Mouse (Mus musculus): ENCODE measurements around the gene Cacng2. TPM values are rescaled to one million over a fixed set of nuclear protein-coding genes. Genes with fewer than 3 reads are reported as not detected.

Gene Cacng2
- polyA plus RNA-seq, 1 experiment from 2014 or later: not detected

- H3K9ac ChIP-seq: no peak overlapping the region
- 0 out of 2 replicates have a peak, but pooled peaks cover 4% of the 10 kb centered on the region for H3K27me3 ChIP-seq
- H3K9me3 ChIP-seq (replicated peaks): no peaks in the 10 kb centered on the region
- no peak overlapping the region for H3K27ac ChIP-seq
- WGBS: 84% methylated on average over 7 of the region's 7 CpGs
- H3K36me3 ChIP-seq: no peaks in the 10 kb centered on the region
- H3K4me3 ChIP-seq: no peak overlapping the region
- no peak for ATAC-seq (replicated peaks; ENCODE audit: insufficient number of reproducible peaks, insufficient read depth, low FRiP score, low read depth)
- no peak overlapping the region for H3K4me2 ChIP-seq
- no peaks in the 10 kb centered on the region for H3K4me1 ChIP-seq (replicated peaks)
These were observed 38.4 kb downstream of the Cacng2 start for GRCm38 (mm10) chr15:78081384-78081783.

- no peaks in the 10 kb centered on the region for H3K36me3 ChIP-seq
- 70% methylated on average over 4 of the region's 4 CpGs for WGBS
- no peak for ATAC-seq (replicated peaks; ENCODE audit: insufficient number of reproducible peaks, insufficient read depth, low FRiP score, low read depth)
- H3K9ac ChIP-seq: no peak overlapping the region
- H3K4me1 ChIP-seq (replicated peaks): no peaks in the 10 kb centered on the region
- H3K27ac ChIP-seq: no peak overlapping the region
- no peak overlapping the region for H3K4me3 ChIP-seq
- H3K27me3 ChIP-seq: 0 out of 2 replicates have a peak, but pooled peaks cover 4% of the 10 kb centered on the region
- no peak overlapping the region for H3K4me2 ChIP-seq
- H3K9me3 ChIP-seq (replicated peaks): no peaks in the 10 kb centered on the region
These were observed 39.5 kb downstream of the Cacng2 start for GRCm38 (mm10) chr15:78080326-78080725.

DNA sequence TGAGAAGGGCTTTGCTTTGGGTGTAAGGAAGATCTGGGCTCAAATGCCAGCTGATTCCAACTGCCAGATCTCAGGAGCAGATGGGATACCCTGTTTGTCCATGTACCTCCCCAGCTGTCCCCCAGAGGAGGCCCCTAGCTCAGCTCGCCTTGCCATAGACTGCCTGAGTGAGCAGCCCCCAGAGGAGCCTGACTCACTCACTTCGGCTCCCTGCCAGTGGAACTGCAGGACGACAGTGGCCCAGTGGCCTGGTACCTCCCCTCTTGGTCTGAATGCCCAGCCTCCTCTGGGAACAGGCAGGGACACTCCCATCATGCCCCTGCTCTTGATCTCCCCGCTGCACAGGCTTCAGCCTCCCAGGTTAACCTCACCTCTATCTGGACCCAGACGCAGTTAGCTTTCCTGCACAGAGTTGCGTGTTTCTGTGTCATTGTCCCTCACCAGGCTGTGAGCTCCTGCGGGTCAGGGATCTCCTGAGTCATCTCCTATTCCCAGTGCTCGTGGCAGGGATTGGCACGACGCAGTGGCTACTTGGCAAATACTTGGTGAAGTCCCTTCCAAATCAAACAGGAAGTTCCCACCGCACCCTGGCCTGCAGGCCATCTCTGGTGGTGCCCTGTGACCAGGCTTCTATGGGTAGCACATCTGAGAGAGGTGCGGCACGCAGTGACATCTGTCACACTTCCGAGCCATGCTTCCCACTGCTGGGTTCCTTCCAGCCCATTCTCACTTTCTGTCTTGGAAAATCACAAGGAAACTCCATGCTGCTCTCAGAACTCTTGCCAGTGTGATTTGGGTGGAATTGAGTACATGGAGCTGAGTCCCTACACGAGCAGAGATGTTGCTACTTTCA, 40.8 kb downstream of the Cacng2 start:
- Histone ChIP-seq H3K27ac (no peak overlapping the region), H3K4me2 (no peak overlapping the region), H3K4me1 (replicated peaks) (no peaks in the 10 kb centered on the region), H3K27me3 (0 out of 2 replicates have a peak, but pooled peaks cover 4% of the 10 kb centered on the region), H3K4me3 (no peak overlapping the region), H3K9ac (no peak overlapping the region), H3K9me3 (replicated peaks) (no peaks in the 10 kb centered on the region), H3K36me3 (no peaks in the 10 kb centered on the region)
- ATAC-seq (replicated peaks; ENCODE audit: insufficient number of reproducible peaks, insufficient read depth, low FRiP score, low read depth): no peak
- WGBS: 59% methylated on average over 15 of the region's 15 CpGs

GRCm38 (mm10) chr15:78078206-78078605, 41.6 kb downstream of the Cacng2 start:
- no peak overlapping the region for H3K4me2 ChIP-seq
- H3K4me1 ChIP-seq (replicated peaks): no peaks in the 10 kb centered on the region
- H3K27me3 ChIP-seq: 0 out of 2 replicates have a peak, but pooled peaks cover 4% of the 10 kb centered on the region
- H3K27ac ChIP-seq: no peak overlapping the region
- no peaks in the 10 kb centered on the region for H3K36me3 ChIP-seq
- no peaks in the 10 kb centered on the region for H3K9me3 ChIP-seq (replicated peaks)
- no peak for ATAC-seq (replicated peaks; ENCODE audit: insufficient number of reproducible peaks, insufficient read depth, low FRiP score, low read depth)
- 63% methylated on average over 5 of the region's 5 CpGs for WGBS
- no peak overlapping the region for H3K4me3 ChIP-seq
- H3K9ac ChIP-seq: no peak overlapping the region

DNA sequence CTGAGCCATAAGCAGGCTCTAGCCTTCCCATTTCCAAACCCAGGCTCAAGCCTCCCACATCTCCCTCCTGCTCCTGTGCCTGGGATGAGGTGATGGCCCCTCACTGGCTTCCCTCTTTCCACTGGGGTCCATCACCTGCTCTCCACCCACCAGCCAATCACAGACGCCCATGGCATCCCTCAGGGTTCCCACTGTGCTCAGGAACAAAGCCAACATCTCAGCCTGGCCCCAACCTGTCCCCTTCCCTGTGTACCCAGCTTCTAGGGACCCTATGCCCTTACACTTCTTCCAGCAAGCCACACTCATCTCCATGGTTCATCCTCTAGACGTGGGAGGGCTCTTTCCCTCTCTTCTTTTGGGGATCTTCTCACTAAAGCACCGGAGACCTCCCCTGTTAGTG, 43.9 kb downstream of the Cacng2 start:
- Histone ChIP-seq H3K36me3 (no peaks in the 10 kb centered on the region), H3K27ac (no peak overlapping the region), H3K9ac (no peak overlapping the region), H3K27me3 (no peaks in the 10 kb centered on the region), H3K9me3 (replicated peaks) (no peaks in the 10 kb centered on the region), H3K4me3 (no peak overlapping the region), H3K4me1 (replicated peaks) (no peaks in the 10 kb centered on the region), H3K4me2 (no peak overlapping the region)
- ATAC-seq (replicated peaks; ENCODE audit: insufficient number of reproducible peaks, insufficient read depth, low FRiP score, low read depth): no peak
- WGBS: 21% methylated on average over 3 of the region's 3 CpGs

DNA sequence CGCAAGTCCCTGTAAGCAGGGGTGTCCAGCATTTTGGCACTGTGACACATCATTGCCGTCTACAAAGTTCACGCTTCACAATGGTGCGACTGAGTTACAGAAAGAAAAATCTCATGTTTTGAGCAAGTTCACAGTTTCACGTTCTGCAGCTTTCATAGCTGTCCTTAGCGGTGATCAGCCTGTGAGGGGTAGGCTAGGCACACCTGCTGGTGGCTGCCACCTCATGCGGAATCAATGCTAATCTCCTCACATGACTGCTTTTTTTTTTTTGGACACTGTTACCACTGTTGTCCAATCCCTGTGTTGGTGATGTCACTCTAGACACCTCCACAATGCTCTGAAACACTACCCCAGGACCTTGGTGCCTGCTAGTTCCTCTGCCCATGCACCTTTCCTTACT, 46.7 kb downstream of the Cacng2 start:
- 85% methylated on average over 7 of the region's 7 CpGs for WGBS
- Histone ChIP-seq H3K9ac (no peak overlapping the region), H3K4me1 (replicated peaks) (no peaks in the 10 kb centered on the region), H3K36me3 (no peaks in the 10 kb centered on the region), H3K4me3 (no peak overlapping the region), H3K27ac (no peak overlapping the region), H3K4me2 (no peak overlapping the region), H3K9me3 (replicated peaks) (no peaks in the 10 kb centered on the region), H3K27me3 (no peaks in the 10 kb centered on the region)
- no peak for ATAC-seq (replicated peaks; ENCODE audit: insufficient number of reproducible peaks, insufficient read depth, low FRiP score, low read depth)

- H3K27me3 ChIP-seq: no peaks in the 10 kb centered on the region
- no peak overlapping the region for H3K9ac ChIP-seq
- no peaks in the 10 kb centered on the region for H3K4me1 ChIP-seq (replicated peaks)
- ATAC-seq (replicated peaks; ENCODE audit: insufficient number of reproducible peaks, insufficient read depth, low FRiP score, low read depth): no peak
- H3K36me3 ChIP-seq: no peaks in the 10 kb centered on the region
- H3K4me2 ChIP-seq: no peak overlapping the region
- WGBS: 5% methylated on average over 5 of the region's 5 CpGs
- H3K27ac ChIP-seq: no peak overlapping the region
- no peaks in the 10 kb centered on the region for H3K9me3 ChIP-seq (replicated peaks)
- no peak overlapping the region for H3K4me3 ChIP-seq
These were observed 53.4 kb downstream of the Cacng2 start for GRCm38 (mm10) chr15:78066475-78066874.

DNA sequence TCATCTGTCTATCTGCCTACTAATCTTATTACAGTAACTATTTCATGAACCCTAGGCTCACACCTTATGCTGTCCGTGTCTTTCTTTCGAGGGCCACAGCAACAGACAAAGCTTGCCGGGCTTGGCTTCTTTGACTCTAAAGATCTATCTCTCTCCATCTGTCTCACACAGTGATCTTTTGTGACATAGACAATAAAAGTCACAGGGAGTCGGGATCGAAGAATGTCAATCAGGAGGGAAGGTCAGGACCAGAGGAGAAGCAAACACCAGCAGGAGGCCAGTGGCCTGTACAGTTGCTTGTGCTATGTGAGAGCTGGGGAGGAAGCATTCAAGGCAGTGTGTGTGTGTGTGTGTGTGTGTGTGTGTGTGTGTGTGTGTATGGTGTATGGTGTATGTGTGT, 54.3 kb downstream of the Cacng2 start:
- no peak overlapping the region for H3K4me3 ChIP-seq
- no peak overlapping the region for H3K27ac ChIP-seq
- H3K4me2 ChIP-seq: no peak overlapping the region
- no peak for ATAC-seq (replicated peaks; ENCODE audit: insufficient number of reproducible peaks, insufficient read depth, low FRiP score, low read depth)
- no peaks in the 10 kb centered on the region for H3K9me3 ChIP-seq (replicated peaks)
- H3K4me1 ChIP-seq (replicated peaks): no peaks in the 10 kb centered on the region
- H3K9ac ChIP-seq: no peak overlapping the region
- H3K36me3 ChIP-seq: no peaks in the 10 kb centered on the region
- 79% methylated on average over 5 of the region's 5 CpGs for WGBS
- no peaks in the 10 kb centered on the region for H3K27me3 ChIP-seq

DNA sequence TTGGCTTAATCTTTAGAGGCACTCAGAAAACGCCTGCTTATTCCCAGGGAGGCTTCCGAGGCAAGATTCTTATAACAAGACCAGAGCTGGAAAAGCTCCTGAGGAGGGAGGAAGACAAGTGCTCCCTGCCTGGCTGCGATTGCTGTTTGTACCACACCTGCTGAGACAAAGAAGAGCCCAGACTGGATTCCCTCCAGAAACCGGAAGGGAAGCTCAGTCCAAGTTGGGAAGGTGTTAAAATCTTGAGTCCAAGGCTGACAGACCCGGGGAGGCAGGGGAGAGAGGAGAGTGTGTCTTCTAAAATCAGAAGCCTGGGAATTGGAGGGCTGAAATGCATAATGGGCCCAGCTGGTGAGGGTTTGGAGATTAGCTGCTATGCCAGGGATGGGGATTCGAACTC, 55.5 kb downstream of the Cacng2 start:
- no peaks in the 10 kb centered on the region for H3K27me3 ChIP-seq
- ATAC-seq (replicated peaks; ENCODE audit: insufficient number of reproducible peaks, insufficient read depth, low FRiP score, low read depth): no peak
- H3K9me3 ChIP-seq (replicated peaks): no peaks in the 10 kb centered on the region
- H3K36me3 ChIP-seq: no peaks in the 10 kb centered on the region
- H3K4me3 ChIP-seq: no peak overlapping the region
- 39% methylated on average over 6 of the region's 6 CpGs for WGBS
- no peak overlapping the region for H3K4me2 ChIP-seq
- no peak overlapping the region for H3K27ac ChIP-seq
- no peaks in the 10 kb centered on the region for H3K4me1 ChIP-seq (replicated peaks)
- no peak overlapping the region for H3K9ac ChIP-seq

DNA sequence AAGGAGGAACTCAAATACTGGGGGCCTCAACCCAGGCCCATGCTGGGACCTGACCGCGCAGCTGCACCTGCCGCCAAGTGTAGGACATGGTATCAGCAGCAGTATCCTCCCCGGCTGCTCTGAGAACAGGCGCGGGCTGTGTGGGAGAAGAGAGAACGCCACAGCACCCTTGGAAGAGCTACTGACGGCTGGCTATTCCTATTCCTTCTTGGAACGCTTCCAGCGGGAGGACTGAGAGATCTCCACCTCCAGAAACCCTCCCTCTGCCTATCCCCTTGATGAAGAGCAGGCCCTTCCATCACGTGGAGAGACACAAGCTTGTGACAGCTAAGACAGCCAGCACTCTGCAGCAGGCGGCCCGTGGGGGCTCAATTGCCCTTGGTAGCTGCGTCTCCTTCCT, 57.4 kb downstream of the Cacng2 start:
- no peaks in the 10 kb centered on the region for H3K9me3 ChIP-seq (replicated peaks)
- no peak overlapping the region for H3K27ac ChIP-seq
- 57% methylated on average over 14 of the region's 14 CpGs for WGBS
- no peaks in the 10 kb centered on the region for H3K4me1 ChIP-seq (replicated peaks)
- H3K36me3 ChIP-seq: no peaks in the 10 kb centered on the region
- no peak for ATAC-seq (replicated peaks; ENCODE audit: insufficient number of reproducible peaks, insufficient read depth, low FRiP score, low read depth)
- no peak overlapping the region for H3K4me3 ChIP-seq
- no peak overlapping the region for H3K4me2 ChIP-seq
- no peak overlapping the region for H3K9ac ChIP-seq
- no peaks in the 10 kb centered on the region for H3K27me3 ChIP-seq

GRCm38 (mm10) chr15:78056930-78057329, 62.9 kb downstream of the Cacng2 start:
- H3K27me3 ChIP-seq: no peaks in the 10 kb centered on the region
- no peak overlapping the region for H3K9ac ChIP-seq
- H3K4me1 ChIP-seq (replicated peaks): no peaks in the 10 kb centered on the region
- H3K36me3 ChIP-seq: no peaks in the 10 kb centered on the region
- H3K4me3 ChIP-seq: no peak overlapping the region
- no peak overlapping the region for H3K4me2 ChIP-seq
- ATAC-seq (replicated peaks; ENCODE audit: insufficient number of reproducible peaks, insufficient read depth, low FRiP score, low read depth): no peak
- H3K27ac ChIP-seq: no peak overlapping the region
- WGBS: 61% methylated on average over 1 of the region's 1 CpGs
- no peaks in the 10 kb centered on the region for H3K9me3 ChIP-seq (replicated peaks)

- Histone ChIP-seq H3K9me3 (replicated peaks) (no peaks in the 10 kb centered on the region), H3K4me1 (replicated peaks) (no peaks in the 10 kb centered on the region), H3K9ac (no peak overlapping the region), H3K4me3 (no peak overlapping the region), H3K4me2 (no peak overlapping the region), H3K27me3 (no peaks in the 10 kb centered on the region), H3K36me3 (no peaks in the 10 kb centered on the region), H3K27ac (no peak overlapping the region)
- WGBS: 81% methylated on average over 10 of the region's 10 CpGs
- no peak for ATAC-seq (replicated peaks; ENCODE audit: insufficient number of reproducible peaks, insufficient read depth, low FRiP score, low read depth)
These were observed 69.1 kb downstream of the Cacng2 start for GRCm38 (mm10) chr15:78050682-78051081.
